Mouse (Mus musculus): Measurements from ENCODE around the gene Tmem131l. TPM values are rescaled to one million over a fixed set of nuclear protein-coding genes. Genes with fewer than 3 reads are reported as not detected.

Gene Tmem131l
- polyA plus RNA-seq, 1 experiment from 2014 or later = 123 TPM

GRCm38 (mm10) chr3:83855643-83856042, 184.3 kb downstream of the Tmem131l start:
- Histone ChIP-seq H3K27me3 (replicated peaks; ENCODE audit: control insufficient read depth, insufficient read depth, low read length) (no peaks in the 10 kb centered on the region), H3K9ac (ENCODE audit: low read length) (no peak overlapping the region), H3K27ac (ENCODE audit: low read depth, low read length) (no peak overlapping the region), H3K4me2 (ENCODE audit: low read length) (no peak overlapping the region), H3K4me1 (ENCODE audit: control insufficient read depth, insufficient read depth, low read length) (no peaks in the 10 kb centered on the region), H3K4me3 (ENCODE audit: low read depth, low read length) (no peak overlapping the region), H3K9me3 (replicated peaks; ENCODE audit: control insufficient read depth, low read length) (no peaks in the 10 kb centered on the region), H3K36me3 (ENCODE audit: control insufficient read depth, insufficient read depth, low read length) (no peaks in the 10 kb centered on the region)
- ATAC-seq (no peak), DNase-seq (ENCODE audit: low spot score) (no peak)
- WGBS = 87% methylated on average over 5 of the region's 5 CpGs

DNA sequence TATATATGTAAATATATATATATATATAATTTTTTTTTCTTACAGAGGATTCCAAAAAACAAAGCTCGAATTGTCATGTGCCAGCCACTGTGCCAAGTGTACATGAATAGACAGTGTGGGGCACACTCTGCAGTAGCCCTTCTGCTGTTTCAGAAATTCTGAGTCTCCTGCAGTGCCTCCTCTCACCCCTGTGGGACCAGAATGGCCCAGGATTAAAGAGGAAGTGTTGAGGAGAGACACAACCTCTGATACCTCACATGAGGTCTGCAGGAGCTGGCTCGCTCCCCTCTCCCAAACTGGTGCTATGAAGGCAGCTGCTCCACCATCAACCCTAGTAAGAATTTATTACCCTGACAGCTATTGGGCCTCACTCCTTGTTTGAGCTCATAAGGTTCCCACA, 190.6 kb downstream of the Tmem131l start:
- Histone ChIP-seq H3K4me3 (ENCODE audit: low read depth, low read length) (no peak overlapping the region), H3K27me3 (replicated peaks; ENCODE audit: control insufficient read depth, insufficient read depth, low read length) (no peaks in the 10 kb centered on the region), H3K36me3 (ENCODE audit: control insufficient read depth, insufficient read depth, low read length) (no peaks in the 10 kb centered on the region), H3K27ac (ENCODE audit: low read depth, low read length) (no peak overlapping the region), H3K4me1 (ENCODE audit: control insufficient read depth, insufficient read depth, low read length) (no peaks in the 10 kb centered on the region), H3K9me3 (replicated peaks; ENCODE audit: control insufficient read depth, low read length) (no peaks in the 10 kb centered on the region), H3K4me2 (ENCODE audit: low read length) (no peak overlapping the region), H3K9ac (ENCODE audit: low read length) (no peak overlapping the region)
- ATAC-seq (no peak), DNase-seq (ENCODE audit: low spot score) (no peak)
- WGBS = 77% methylated on average over 2 of the region's 2 CpGs

Other genes with a start within 250 kb of the Tmem131l start
- gene Tlr2, start 198.4 kb downstream of the Tmem131l start, polyA plus RNA-seq (2014; fragmentation: Nextera tagmentation; extraction: Ambion mirVana) = 0.77 and 1.3 TPM in 2 replicates
- gene Mnd1, start 115.6 kb upstream of the Tmem131l start, polyA plus RNA-seq (2014; fragmentation: Nextera tagmentation; extraction: Ambion mirVana) = 2.8 and 3.6 TPM in 2 replicates
- 0.87 and 0.97 TPM in 2 replicates for gene Gm6525, start 133.9 kb upstream of the Tmem131l start, polyA plus RNA-seq (2014; fragmentation: Nextera tagmentation; extraction: Ambion mirVana)

All from forebrain, embryonic 14.5 days (tissue).